In genomic region chr2:23034692-23035435, GRCm38 (mm10) we compare ENCODE assay signal across 14 mouse cellular contexts. TPM values are rescaled to one million over a fixed set of nuclear protein-coding genes. Genes with fewer than 3 reads are reported as not detected.
DNase-seq lines count a peak whose midpoint lies in the region; ATAC-seq and TF ChIP-seq lines count a peak whose summit lies in the region.
"Had no signal": no experiment of that assay in that cellular context is flagged by ENCODE, and none has a peak within 500 bp of the region (broad histone marks: within the 10 kb centered on the region; RNA-seq: fewer than 3 reads in every experiment).

No protein-coding gene starts in this region.

- H3K36me3 ChIP-seq in heart, embryonic 12.5 days: peaks cover 10% of the 10 kb centered on the region
- no peaks in the 10 kb centered on the region for H3K36me3 ChIP-seq in stomach, postnatal 0 days (ENCODE audit: control insufficient read depth, insufficient read depth, low read length)
- H3K36me3 ChIP-seq: forebrain, embryonic 12.5 days; hindbrain, embryonic 15.5 days; midbrain, embryonic 12.5 days had no signal

- ATAC-seq in heart, embryonic 12.5 days (ENCODE audit: insufficient number of reproducible peaks, low FRiP score): no peak
- peak; percentile 92 for ATAC-seq in Patski
- peak; percentile 41 for ATAC-seq in stomach, postnatal 0 days (ENCODE audit: low FRiP score, low TSS enrichment)

- no peak for TF ChIP-seq CTCF in Patski (IDR thresholded peaks at IDR 0.05)
- no peak for TF ChIP-seq CTCF in stomach, postnatal 0 days (IDR thresholded peaks at IDR 0.05; ENCODE audit: low read depth)

- in situ Hi-C loops in Patski (cut with MboI; ENCODE audit: low pct_unique_long_range_greater_than_20kb): loop anchor here (5.0 kb wide), 1 partner anchor 98 kb away; no protein-coding TSS in a partner anchor

- no peak overlapping the region for H3K27ac ChIP-seq in heart, embryonic 12.5 days (ENCODE audit: poor library complexity, severe bottlenecking)
- peak overlapping the region; percentile 76 for H3K27ac ChIP-seq in stomach, postnatal 0 days (replicated peaks)
- H3K27ac ChIP-seq: embryonic facial prominence, embryonic 13.5 days; forebrain, embryonic 12.5 days; hindbrain, embryonic 15.5 days; liver, embryonic 13.5 days; midbrain, embryonic 12.5 days had no signal

- CTCF ChIA-PET in Patski (lab: Charles Lee): no interaction called here

- H3K4me1 ChIP-seq in heart, embryonic 12.5 days (replicated peaks): peaks cover 22% of the 10 kb centered on the region; the same call in 1 of the 2 replicates
- H3K4me1 ChIP-seq in stomach, postnatal 0 days (replicated peaks; ENCODE audit: control insufficient read depth, insufficient read depth): peaks cover 6% of the 10 kb centered on the region; the same call in 1 of the 2 replicates

- H3K4me2 ChIP-seq in heart, embryonic 12.5 days: no peak overlapping the region
- no peak overlapping the region for H3K4me2 ChIP-seq in stomach, postnatal 0 days (replicated peaks; ENCODE audit: low read depth)
- H3K4me2 ChIP-seq: embryonic facial prominence, embryonic 13.5 days; forebrain, embryonic 12.5 days; hindbrain, embryonic 15.5 days; liver, embryonic 13.5 days; midbrain, embryonic 12.5 days had no signal

- no peaks in the 10 kb centered on the region for H3K27me3 ChIP-seq in heart, embryonic 12.5 days (replicated peaks)
- H3K27me3 ChIP-seq in Patski: no peaks in the 10 kb centered on the region
- no peaks in the 10 kb centered on the region for H3K27me3 ChIP-seq in stomach, postnatal 0 days (ENCODE audit: control insufficient read depth, insufficient read depth, low read length)
- H3K27me3 ChIP-seq: embryonic facial prominence, embryonic 13.5 days; forebrain, embryonic 12.5 days; hindbrain, embryonic 15.5 days; liver, embryonic 13.5 days; midbrain, embryonic 12.5 days had no signal

- H3K9me3 ChIP-seq in heart, embryonic 12.5 days (replicated peaks): peaks cover 2% of the 10 kb centered on the region; the same call in 1 of the 2 replicates
- H3K9me3 ChIP-seq in stomach, postnatal 0 days (ENCODE audit: control insufficient read depth, low read length): no peaks in the 10 kb centered on the region
- H3K9me3 ChIP-seq: embryonic facial prominence, embryonic 13.5 days; hindbrain, embryonic 15.5 days; liver, embryonic 13.5 days had no signal

- TF ChIP-seq EP300 in stomach, postnatal 0 days (optimal IDR thresholded peaks at IDR 0.05): no peak

- POLR2A ChIA-PET in Patski (lab: Charles Lee): interaction anchor here (1.4 kb wide), 1 partner anchor 29 kb away, joined by 3 read pairs; no protein-coding TSS in a partner anchor

- peak; percentile 58 for DNase-seq in heart, adult 8-10 months (ENCODE audit: low spot score)
- peak; percentile 65 for DNase-seq in lung, postnatal 36 days
- DNase-seq in lung, postnatal 14 days: no peak
- peak; percentile 38 for DNase-seq in Patski (ENCODE audit: low read depth, low spot score)
- DNase-seq in stomach, postnatal 0 days (ENCODE audit: low spot score): no peak
- DNase-seq in urinary bladder, postnatal 25 days (ENCODE audit: low spot score): no peak
- DNase-seq: kidney, adult 11 months; kidney, postnatal 25 days; liver, embryonic 13.5 days had no signal

- 80% methylated on average over 3 of the region's 3 CpGs for WGBS in heart, embryonic 12.5 days
- 46% methylated on average over 3 of the region's 3 CpGs for WGBS in stomach, postnatal 0 days

- no peak overlapping the region for H3K4me3 ChIP-seq in heart, embryonic 12.5 days
- H3K4me3 ChIP-seq in stomach, postnatal 0 days (ENCODE audit: low read depth, low read length): no peak overlapping the region
- H3K4me3 ChIP-seq: embryonic facial prominence, embryonic 13.5 days; forebrain, embryonic 12.5 days; hindbrain, embryonic 15.5 days; liver, embryonic 13.5 days; midbrain, embryonic 12.5 days had no signal

- H3K9ac ChIP-seq in heart, embryonic 12.5 days: no peak overlapping the region
- H3K9ac ChIP-seq in stomach, postnatal 0 days (ENCODE audit: low read length): no peak overlapping the region
- H3K9ac ChIP-seq: embryonic facial prominence, embryonic 13.5 days; forebrain, embryonic 12.5 days; hindbrain, embryonic 15.5 days; liver, embryonic 13.5 days; midbrain, embryonic 12.5 days had no signal

RNA-seq across cellular contexts. Expression of gene Abi1, which starts 5.2 kb away (rescaled TPM):
- total RNA-seq in heart, adult 8-10 months (2022): 10 to 100 TPM; 21.1 to 21.9 (median 21.5) TPM
- 33.9 and 37.0 TPM in 2 replicates for polyA plus RNA-seq in heart, embryonic 12.5 days (2016; fragmentation: Nextera tagmentation; extraction: Ambion mirVana)
- 62.8 TPM for polyA plus RNA-seq in Patski (2021)
- polyA plus RNA-seq in stomach, postnatal 0 days (2015; fragmentation: Nextera tagmentation; extraction: Ambion mirVana): 40.7 and 42.4 TPM in 2 replicates

RNA-seq across cellular contexts. Expression of gene Acbd5, which starts 33.1 kb away (rescaled TPM):
- 10 to 100 TPM; 23.9 to 26.8 (median 25.4) TPM for total RNA-seq in heart, adult 8-10 months (2022)
- 32.7 and 33.7 TPM in 2 replicates for polyA plus RNA-seq in heart, embryonic 12.5 days (2016; fragmentation: Nextera tagmentation; extraction: Ambion mirVana)
- polyA plus RNA-seq in Patski (2021): 51.7 TPM
- 27.8 and 32.9 TPM in 2 replicates for polyA plus RNA-seq in stomach, postnatal 0 days (2015; fragmentation: Nextera tagmentation; extraction: Ambion mirVana)

Comparison
In these comparisons a context has a peak if more than half of its experiments do, and no peak if none do; other contexts are left out.
1. DNase-seq: peak in heart, adult 8-10 months (single experiment), lung, postnatal 36 days (single experiment) and Patski (single experiment); none in lung, postnatal 14 days (single experiment), stomach, postnatal 0 days (single experiment) and urinary bladder, postnatal 25 days (single experiment).